Mouse (Mus musculus) adrenal gland (tissue): ENCODE results near the gene Fads1.

Source experiments
- intact Hi-C: fragments of 180-260 bp; cut with DNase I; formaldehyde crosslinking; loops from one replicate; pipeline ENCODE4 v1.15.1; 2025

The Fads1 gene

DNA sequence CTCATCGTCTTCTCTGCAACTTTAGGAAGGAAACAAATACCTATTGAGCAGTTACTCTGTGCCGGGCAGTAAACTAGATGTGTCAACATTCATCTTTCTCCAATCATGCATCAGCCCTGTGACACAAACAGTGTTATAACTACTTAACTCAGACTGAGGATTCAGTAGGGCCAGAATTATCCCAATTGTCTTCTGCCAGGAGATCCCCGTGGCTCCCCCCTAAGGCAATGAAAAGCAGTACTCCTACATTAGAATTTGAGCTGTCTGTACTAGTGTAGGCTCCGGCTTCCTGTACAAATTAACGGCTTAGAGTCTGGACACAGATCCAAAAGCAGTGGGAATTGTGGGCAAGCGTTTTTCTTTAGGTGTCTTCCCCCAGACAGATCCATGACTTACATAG lies 22.4 kb downstream of the Fads1 start:
- intact Hi-C loops = loop anchor here (10.0 kb wide), 1 partner anchor 290 kb away; no protein-coding TSS in a partner anchor

DNA sequence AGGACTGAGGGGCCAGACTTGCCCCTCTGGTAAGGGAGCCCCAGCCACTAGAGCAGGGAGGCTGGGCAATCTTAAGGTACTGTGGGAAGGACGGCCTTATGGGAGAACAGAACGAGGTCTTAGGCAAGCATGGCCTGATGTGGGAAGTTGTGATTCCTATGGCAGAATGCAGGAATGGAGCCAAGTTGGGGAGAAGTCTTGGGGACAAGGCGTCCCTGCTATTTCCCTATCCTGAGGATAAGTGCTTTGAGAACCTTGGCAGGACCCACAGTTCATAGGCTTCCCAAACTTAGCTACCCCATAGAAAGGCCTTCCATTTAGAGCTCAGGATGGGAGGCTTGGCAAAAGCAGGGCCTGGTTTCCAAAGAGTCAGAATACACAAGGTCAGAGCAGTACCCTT lies 26.2 kb downstream of the Fads1 start:
- intact Hi-C loops = loop anchor here (10.0 kb wide), 1 partner anchor 294 kb away; no protein-coding TSS in a partner anchor

- intact Hi-C loops = no loop called here
These were observed 28.2 kb downstream of the Fads1 start for GRCm38 (mm10) chr19:10210885-10211284.

DNA sequence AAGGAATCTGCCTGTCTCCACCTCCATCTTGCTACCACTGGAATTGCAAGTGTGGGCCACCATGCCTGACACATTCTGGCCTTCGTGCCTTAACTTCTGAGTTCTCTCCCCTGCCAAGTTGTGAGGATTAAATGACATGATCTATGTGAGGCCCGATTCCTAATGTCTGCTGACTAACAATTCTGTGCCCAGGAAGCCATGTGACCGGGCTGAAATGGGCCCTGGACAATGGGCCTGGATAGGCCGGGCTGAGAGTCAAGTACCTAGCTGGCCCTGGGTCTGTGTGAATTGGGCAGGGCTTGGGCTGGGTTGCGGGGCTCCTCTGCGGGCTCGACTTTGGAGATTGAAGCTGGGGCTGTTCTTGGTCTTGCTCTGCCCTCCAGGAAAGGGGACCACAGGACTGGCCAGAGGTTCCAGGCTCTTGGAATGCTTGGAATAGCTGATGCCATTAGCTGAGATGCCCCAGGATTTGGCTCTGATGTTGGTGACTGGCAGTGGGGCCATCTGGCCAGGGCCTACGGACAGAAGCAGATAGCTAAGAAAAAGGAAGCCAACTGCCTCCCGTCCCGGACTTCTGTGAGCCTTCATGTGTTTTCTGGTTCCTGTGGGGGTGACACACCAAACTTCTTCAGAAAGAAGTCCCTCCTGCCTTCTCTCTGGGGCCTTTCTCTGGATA lies 31.2 kb downstream of the Fads1 start:
- intact Hi-C loops = no loop called here

GRCm38 (mm10) chr19:10216101-10216500 lies 33.4 kb downstream of the Fads1 start:
- intact Hi-C loops = no loop called here

DNA sequence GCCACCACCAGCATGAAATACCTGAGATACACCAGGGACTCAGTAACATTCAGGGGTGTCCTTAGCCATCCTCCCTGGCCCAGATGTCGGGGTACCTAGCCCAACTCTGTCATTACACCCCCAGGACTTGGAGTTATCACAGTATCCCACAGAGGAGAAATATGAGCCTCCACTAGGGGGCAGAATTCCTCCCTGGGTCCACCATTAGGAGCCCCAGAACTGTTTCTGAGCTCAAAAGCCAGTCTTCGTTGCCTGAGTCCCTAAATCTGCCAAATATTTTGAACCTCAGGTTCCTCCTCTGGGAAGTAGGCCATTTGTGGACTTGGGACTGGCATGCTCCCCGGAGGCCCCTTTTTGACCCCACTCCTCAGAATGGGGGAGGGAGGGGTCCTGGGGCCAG lies 36.4 kb downstream of the Fads1 start:
- intact Hi-C loops = no loop called here

- intact Hi-C loops = no loop called here
These were observed 36.9 kb downstream of the Fads1 start for GRCm38 (mm10) chr19:10219593-10219992.

DNA sequence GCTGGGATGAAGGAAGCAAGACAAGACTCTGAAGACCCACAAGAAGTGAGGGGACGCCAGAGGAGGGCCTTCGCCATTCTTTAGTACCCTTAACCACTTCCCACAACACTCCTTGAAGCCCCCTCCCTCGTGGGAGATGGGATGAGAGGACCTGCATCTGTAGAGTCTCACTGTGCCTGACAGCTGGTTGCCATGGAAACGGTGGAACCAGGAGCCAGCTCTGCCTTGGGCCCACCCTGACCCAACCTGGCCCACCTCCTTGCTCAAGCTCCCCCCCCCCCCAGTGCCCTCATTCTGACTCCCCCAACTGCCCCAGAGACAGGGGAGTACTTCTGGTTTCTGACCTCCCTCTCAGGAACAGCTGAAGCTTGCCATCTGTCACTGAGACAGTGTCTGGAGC lies 38.9 kb downstream of the Fads1 start:
- intact Hi-C loops = no loop called here

DNA sequence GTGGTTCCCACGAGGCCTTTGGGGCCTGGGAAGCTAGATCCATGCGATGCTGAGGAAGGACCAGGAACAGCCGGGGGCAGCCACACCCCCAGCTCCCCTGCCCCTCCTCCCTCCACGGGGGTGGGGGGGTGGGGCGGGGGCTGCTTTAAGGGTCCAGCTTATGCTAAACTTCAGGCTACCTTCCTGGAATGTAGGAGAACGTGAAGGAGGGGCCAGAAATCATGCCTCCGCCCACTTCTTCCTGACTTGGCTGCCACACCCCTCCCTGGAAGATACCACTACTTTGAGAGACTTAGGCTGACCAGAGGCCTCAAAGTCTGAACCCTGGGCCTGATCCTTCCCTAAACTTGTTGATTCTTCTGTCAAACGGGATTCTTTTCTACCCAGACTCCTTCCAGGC lies 40.0 kb downstream of the Fads1 start:
- intact Hi-C loops = no loop called here

DNA sequence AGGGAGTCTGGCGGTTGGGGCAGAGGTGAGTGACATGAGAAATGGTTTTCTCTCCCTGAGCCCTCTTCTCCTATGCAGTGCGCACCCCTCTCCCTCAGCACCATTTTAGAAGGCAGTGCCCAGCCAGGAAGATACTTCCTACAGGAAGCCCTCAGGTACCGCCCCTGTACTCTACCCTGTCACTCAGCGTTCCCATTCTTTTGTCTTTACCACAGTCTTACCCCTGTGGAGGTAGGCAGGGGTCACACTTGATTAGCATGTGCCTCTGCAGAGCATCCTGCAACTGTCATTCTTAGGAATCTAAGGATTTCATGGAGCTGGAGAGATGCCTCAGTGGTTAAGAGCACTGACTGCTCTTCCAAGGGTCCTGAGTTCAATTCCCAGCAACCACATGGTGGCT lies 40.9 kb downstream of the Fads1 start:
- intact Hi-C loops = no loop called here

GRCm38 (mm10) chr19:10224637-10225453 lies 42.2 kb downstream of the Fads1 start:
- intact Hi-C loops = no loop called here

GRCm38 (mm10) chr19:10225767-10226166 lies 43.1 kb downstream of the Fads1 start:
- intact Hi-C loops = no loop called here

GRCm38 (mm10) chr19:10231016-10231415 lies 48.3 kb downstream of the Fads1 start:
- intact Hi-C loops = no loop called here

DNA sequence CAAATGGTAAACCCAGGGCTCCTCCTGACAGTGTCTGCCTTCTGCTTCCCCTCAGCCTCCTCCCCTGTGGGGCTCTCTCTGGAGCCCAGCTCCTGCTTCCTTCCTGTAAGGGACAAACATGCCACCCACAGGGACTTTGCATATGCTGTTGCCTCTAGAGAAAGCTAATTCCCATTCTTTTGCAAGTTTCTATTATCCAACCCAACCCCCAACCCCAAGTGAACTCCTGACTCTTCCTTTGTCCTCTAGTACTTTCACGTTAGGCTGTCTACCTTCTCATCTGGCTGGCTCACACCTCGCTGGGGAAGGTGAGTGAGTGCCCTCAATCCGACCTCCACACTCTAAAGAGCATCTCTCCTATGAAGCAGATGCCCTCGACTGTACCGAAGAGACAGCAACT lies 49.2 kb downstream of the Fads1 start:
- intact Hi-C loops = no loop called here

GRCm38 (mm10) chr19:10232327-10233017 lies 49.8 kb downstream of the Fads1 start:
- intact Hi-C loops = no loop called here

DNA sequence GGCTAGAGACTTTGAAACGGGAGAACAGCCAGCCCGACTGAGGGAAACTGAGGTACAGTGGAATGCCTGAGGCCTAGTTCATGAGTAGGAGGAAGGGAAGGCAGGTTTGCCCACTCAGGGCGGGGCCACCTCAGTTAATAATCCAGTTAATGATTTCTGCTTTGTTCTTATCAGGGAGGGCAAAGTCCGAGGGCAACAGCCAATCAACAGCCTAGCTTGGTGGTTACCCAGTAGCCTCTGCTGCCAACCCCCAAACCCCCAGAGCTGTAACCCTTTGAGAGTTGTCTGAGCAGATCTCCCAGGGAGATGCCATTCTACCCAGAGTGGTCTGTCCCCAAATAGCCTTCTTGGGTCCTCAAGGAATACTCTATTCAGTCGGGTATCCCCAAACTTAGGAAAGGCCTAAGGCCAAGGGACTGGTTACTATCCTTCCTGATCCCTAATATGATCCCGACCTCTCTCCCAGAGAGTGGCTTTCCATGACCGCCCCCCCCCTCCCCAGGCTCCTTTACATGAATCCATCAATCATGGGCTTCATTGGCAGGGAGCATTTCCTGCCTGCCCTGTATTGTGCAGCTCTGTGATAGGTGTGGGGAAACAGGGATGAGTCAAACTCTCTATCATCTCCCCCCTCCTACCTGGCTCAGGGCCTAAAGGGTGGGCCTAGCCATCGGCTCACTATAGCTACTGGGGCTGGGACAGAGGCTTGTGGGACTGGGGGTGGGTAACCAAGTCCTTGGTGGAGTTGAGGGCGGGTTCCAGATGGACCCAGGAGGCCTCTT lies 53.3 kb downstream of the Fads1 start:
- intact Hi-C loops = no loop called here

DNA sequence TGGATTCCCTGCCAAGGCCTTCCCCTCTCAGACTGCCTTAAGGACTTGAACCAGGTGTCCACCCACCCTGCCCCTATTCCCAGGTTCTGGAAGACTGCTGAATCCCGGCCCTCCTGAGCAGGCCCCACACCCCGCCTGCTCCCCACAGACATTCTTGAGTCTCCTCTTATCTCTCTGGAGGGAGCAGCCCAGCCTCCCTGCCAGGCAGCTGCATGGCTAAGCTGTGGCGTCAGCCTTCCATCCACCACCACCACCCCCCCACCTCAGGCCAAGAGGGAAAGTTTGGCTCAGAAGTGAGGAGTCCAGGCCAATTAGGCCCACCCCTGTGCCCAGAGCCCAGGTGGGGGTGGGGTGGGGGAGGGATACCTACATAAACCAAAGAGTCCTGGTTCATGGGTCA lies 55.8 kb downstream of the Fads1 start:
- intact Hi-C loops = no loop called here

DNA sequence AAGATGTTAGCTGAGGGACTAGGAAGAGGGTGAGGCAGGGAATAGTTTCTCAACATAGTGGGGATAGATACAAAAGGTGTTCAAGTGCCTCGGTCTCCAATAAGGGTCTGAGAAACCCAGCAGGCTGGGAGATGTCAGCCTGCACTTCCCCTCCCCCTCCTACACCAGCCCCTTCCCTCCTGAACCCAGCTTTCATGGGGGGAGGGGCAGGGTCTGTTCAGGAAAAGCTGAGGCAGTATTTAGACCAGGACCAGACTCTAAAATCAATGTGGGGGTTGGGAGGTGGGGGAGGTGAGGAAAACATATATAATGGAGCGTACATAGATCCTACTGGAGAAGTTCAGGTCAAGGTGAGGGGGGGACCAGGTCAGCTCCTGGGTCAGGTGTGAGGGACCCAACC lies 56.7 kb downstream of the Fads1 start:
- intact Hi-C loops = no loop called here

GRCm38 (mm10) chr19:10239975-10240653 lies 57.4 kb downstream of the Fads1 start:
- intact Hi-C loops = no loop called here

DNA sequence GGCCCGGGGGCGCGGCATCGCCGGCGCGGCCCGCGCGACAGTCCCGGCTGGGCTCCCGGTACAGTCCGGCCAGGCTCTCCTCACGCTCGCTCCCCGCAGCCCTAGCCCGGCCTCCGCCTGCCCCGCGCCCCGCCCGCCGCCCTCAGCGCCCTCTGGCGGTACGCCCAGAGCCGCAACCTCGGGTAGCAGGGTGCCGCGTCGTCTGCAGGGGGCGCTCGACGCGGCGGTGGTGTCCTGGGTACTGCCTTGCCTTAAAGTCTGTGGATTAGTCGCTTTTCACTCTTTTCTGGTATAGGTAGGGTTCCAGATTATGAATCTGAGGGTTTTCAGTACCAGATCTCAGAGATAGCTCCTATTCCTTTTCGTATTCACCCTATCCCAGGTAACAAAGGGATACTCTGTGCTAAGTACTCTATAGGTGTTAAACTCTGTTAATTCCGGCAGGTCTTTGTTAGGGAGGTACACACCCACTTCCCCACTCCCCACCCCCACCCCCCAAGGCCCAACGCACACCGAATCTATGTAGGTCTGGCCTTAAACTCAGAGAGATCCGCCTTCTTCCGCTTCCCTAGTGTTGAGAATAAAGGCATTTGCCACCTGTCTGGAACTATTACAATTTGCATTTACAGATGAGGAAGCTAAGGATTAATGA lies 58.1 kb downstream of the Fads1 start, which contains the start of gene Myrf:
TSS of gene Myrf (minus strand) at position 95 of the 652 bp plus-strand sequence.
- intact Hi-C loops = no loop called here
